ENCODE assay signal across 8 mouse cellular contexts in genomic region chr3:153724701-153725668, GRCm38 (mm10). TPM values are rescaled to one million over a fixed set of nuclear protein-coding genes. Genes with fewer than 3 reads are reported as not detected.
A peak's percentile ranks its signal among the peaks of the same experiment; 100 is the strongest.
DNase-seq lines count a peak whose midpoint lies in the region; ATAC-seq and TF ChIP-seq lines count a peak whose summit lies in the region.

St6galnac3 (minus strand) TSS chr3:153725174.

- peak; percentile 18; the same call in 1 of the 2 replicates for TF ChIP-seq CTCF in brain, embryonic 14.5 days (IDR thresholded peaks at IDR 0.05; ENCODE audit: borderline replicate concordance, extremely low read depth, insufficient read depth, insufficient read length)
- TF ChIP-seq CTCF in embryonic fibroblast, embryonic 13.5 days (IDR thresholded peaks at IDR 0.05; ENCODE audit: borderline replicate concordance, insufficient read depth, low read length), result no peak

- peak within 1 kb of the TSS; percentile 70 for H3K9ac ChIP-seq in heart, embryonic 11.5 days (ENCODE audit: low read depth, low read length)
- peak within 1 kb of the TSS; percentile 77 for H3K9ac ChIP-seq in kidney, embryonic 15.5 days

- no peaks in the 10 kb centered on the region for H3K27me3 ChIP-seq in heart, embryonic 11.5 days (ENCODE audit: control insufficient read depth, insufficient read depth, low read length)
- no peaks in the 10 kb centered on the region for H3K27me3 ChIP-seq in kidney, embryonic 15.5 days

- H3K36me3 ChIP-seq in heart, embryonic 11.5 days (ENCODE audit: control insufficient read depth, insufficient read depth, low read length), result no peaks in the 10 kb centered on the region
- no peaks in the 10 kb centered on the region for H3K36me3 ChIP-seq in kidney, embryonic 15.5 days

- H3K4me1 ChIP-seq in embryonic fibroblast, embryonic 13.5 days (ENCODE audit: control insufficient read depth, insufficient read depth, low read length), result no peaks in the 10 kb centered on the region
- H3K4me1 ChIP-seq in heart, embryonic 11.5 days (ENCODE audit: control insufficient read depth, insufficient read depth, low read length), result peaks cover 12% of the 10 kb centered on the region
- peaks cover 41% of the 10 kb centered on the region for H3K4me1 ChIP-seq in kidney, embryonic 15.5 days

- no peak within 1 kb of the TSS for H3K27ac ChIP-seq in embryonic fibroblast, embryonic 13.5 days (ENCODE audit: insufficient read depth, low read length)
- H3K27ac ChIP-seq in heart, embryonic 11.5 days (ENCODE audit: low read depth, low read length), result peak within 1 kb of the TSS; percentile 30
- peak within 1 kb of the TSS; percentile 87 for H3K27ac ChIP-seq in kidney, embryonic 15.5 days

- H3K4me2 ChIP-seq in heart, embryonic 11.5 days, result peak within 1 kb of the TSS; percentile 69
- peak within 1 kb of the TSS; percentile 85 for H3K4me2 ChIP-seq in kidney, embryonic 15.5 days

- peak; percentile 82 for DNase-seq in CD4-positive helper T cell, adult 2 months (ENCODE audit: low read depth, low spot score)
- DNase-seq in brain, embryonic 14.5 days (ENCODE audit: low read depth), result peak; percentile 95
- peak; percentile 96 for DNase-seq in liver
- peak; percentile 78 to 79 for DNase-seq in spleen, postnatal 36 days (ENCODE audit: low spot score in 2 of 2)

- WGBS in heart, embryonic 11.5 days (ENCODE audit: insufficient replicate concordance), result 2% methylated on average over 56 of the region's 56 CpGs
- WGBS in kidney, embryonic 15.5 days, result 2% methylated on average over 56 of the region's 56 CpGs

- peak; percentile 97 for ATAC-seq in heart, embryonic 11.5 days (replicated peaks; ENCODE audit: insufficient number of reproducible peaks, low FRiP score, low TSS enrichment)
- ATAC-seq in kidney, embryonic 15.5 days (replicated peaks; ENCODE audit: low FRiP score), result peak; percentile 97
- peak; percentile 47 for ATAC-seq in monocyte, adult 5-6 weeks (replicated peaks; ENCODE audit: insufficient number of reproducible peaks, low FRiP score, low TSS enrichment, poor library complexity, severe bottlenecking)

- H3K4me3 ChIP-seq in embryonic fibroblast, embryonic 13.5 days (ENCODE audit: insufficient read depth, low read length), result peak within 1 kb of the TSS; percentile 69
- peak within 1 kb of the TSS; percentile 73 for H3K4me3 ChIP-seq in heart, embryonic 11.5 days (ENCODE audit: low read depth, low read length)
- H3K4me3 ChIP-seq in kidney, embryonic 15.5 days (replicated peaks), result peak within 1 kb of the TSS; percentile 85

- H3K9me3 ChIP-seq in heart, embryonic 11.5 days (replicated peaks; ENCODE audit: control insufficient read depth, low read length), result no peaks in the 10 kb centered on the region
- H3K9me3 ChIP-seq in kidney, embryonic 15.5 days (replicated peaks), result no peaks in the 10 kb centered on the region

- peak; percentile 92 for TF ChIP-seq POLR2A in brain, embryonic 14.5 days (IDR thresholded peaks at IDR 0.05; ENCODE audit: borderline replicate concordance, extremely low read depth, insufficient read depth, insufficient read length, poor library complexity, severe bottlenecking)
- no peak; the same call in 1 of the 2 replicates for TF ChIP-seq POLR2A in embryonic fibroblast, embryonic 13.5 days (IDR thresholded peaks at IDR 0.05; ENCODE audit: low read depth, low read length)

RNA-seq across cellular contexts. Expression of gene St6galnac3, which starts in this region (rescaled TPM):
- polyA plus RNA-seq in brain, embryonic 14.5 days (2012; rRNA removed), result 9.5 and 15.6 TPM in 2 replicates
- 1.6 and 2.5 TPM in 2 replicates for polyA plus RNA-seq in embryonic fibroblast, embryonic 13.5 days (2011; ENCODE audit: insufficient read length, low read depth, missing spikeins)
- 29.6 and 33.6 TPM in 2 replicates for polyA plus RNA-seq in heart, embryonic 11.5 days (2014; fragmentation: Nextera tagmentation; extraction: Ambion mirVana)
- 65.2 and 65.5 TPM in 2 replicates for polyA plus RNA-seq in kidney, embryonic 15.5 days (2015; fragmentation: Nextera tagmentation; extraction: Ambion mirVana)
- total RNA-seq in monocyte, adult 5-6 weeks (2017), result 5.4 to 17.1 TPM (median 7.9 TPM) in 3 replicates

Comparison
In these comparisons a context has a peak if more than half of its experiments do, and no peak if none do; other contexts are left out.
1. ATAC-seq: peak in every context shown above with its lines; median percentile 97 in heart, embryonic 11.5 days; 97 in kidney, embryonic 15.5 days; 47 in monocyte, adult 5-6 weeks.